Comparison of ENCODE assay signal across 35 mouse cellular contexts in genomic region chr12:76779951-76780350, GRCm38 (mm10). TPM values are rescaled to one million over a fixed set of nuclear protein-coding genes. Genes with fewer than 3 reads are reported as not detected.
"Had no signal": no experiment of that assay in that cellular context is flagged by ENCODE, and none has a peak within 500 bp of the region (broad histone marks: within the 10 kb centered on the region; RNA-seq: fewer than 3 reads in every experiment).

No protein-coding gene starts in this region.

- H3K27ac ChIP-seq: left cerebral cortex, adult 2 months; limb, embryonic 10.5 days; limb, embryonic 12.5 days; limb, embryonic 13.5 days; limb, embryonic 15.5 days; liver, embryonic 12.5 days; liver, embryonic 13.5 days; liver, embryonic 14.5 days; liver, embryonic 15.5 days; lung, embryonic 15.5 days; macrophage; midbrain, embryonic 15.5 days had no signal

- H3K4me1 ChIP-seq: limb, embryonic 13.5 days; limb, embryonic 15.5 days; liver, embryonic 12.5 days; liver, embryonic 13.5 days; liver, embryonic 15.5 days; lung, embryonic 15.5 days; midbrain, embryonic 15.5 days had no signal

- H3K9me3 ChIP-seq: limb, embryonic 10.5 days; limb, embryonic 12.5 days; limb, embryonic 13.5 days; limb, embryonic 15.5 days; liver, embryonic 12.5 days; liver, embryonic 13.5 days; liver, embryonic 15.5 days; lung, embryonic 15.5 days; megakaryocyte, embryonic 14.5 days; midbrain, embryonic 10.5 days; midbrain, embryonic 12.5 days; midbrain, embryonic 13.5 days; midbrain, embryonic 15.5 days had no signal

- H3K27me3 ChIP-seq: limb, embryonic 12.5 days; limb, embryonic 13.5 days; limb, embryonic 15.5 days; liver, embryonic 12.5 days; liver, embryonic 13.5 days; liver, embryonic 15.5 days; lung, embryonic 15.5 days; megakaryocyte, embryonic 14.5 days; midbrain, embryonic 12.5 days; midbrain, embryonic 13.5 days; midbrain, embryonic 15.5 days had no signal

- H3K4me3 ChIP-seq: left cerebral cortex, adult 2 months; limb, embryonic 10.5 days; limb, embryonic 12.5 days; limb, embryonic 13.5 days; limb, embryonic 15.5 days; liver, embryonic 12.5 days; liver, embryonic 13.5 days; liver, embryonic 15.5 days; lung, embryonic 15.5 days; megakaryocyte, embryonic 14.5 days; midbrain, embryonic 10.5 days; midbrain, embryonic 12.5 days; midbrain, embryonic 13.5 days; midbrain, embryonic 15.5 days; myocyte had no signal

- H3K4me2 ChIP-seq: limb, embryonic 12.5 days; limb, embryonic 13.5 days; limb, embryonic 15.5 days; liver, embryonic 12.5 days; liver, embryonic 13.5 days; liver, embryonic 15.5 days; lung, embryonic 14.5 days; lung, embryonic 15.5 days; midbrain, embryonic 11.5 days; midbrain, embryonic 12.5 days; midbrain, embryonic 13.5 days; midbrain, embryonic 15.5 days had no signal

- H3K36me3 ChIP-seq: midbrain, embryonic 15.5 days had no signal

- DNase-seq: left cerebral cortex, postnatal 4 days; liver, embryonic 13.5 days; liver, postnatal 0 days; lung, adult 18-20 months; lung, adult 2 months; lung, embryonic 14.5 days; lung, postnatal 10 days; lung, postnatal 14 days; lung, postnatal 36 days; lung, postnatal 4 days; midbrain, embryonic 14.5 days had no signal

- ATAC-seq: liver, embryonic 12.5 days; liver, postnatal 0 days; lung, postnatal 0 days; midbrain, embryonic 15.5 days; midbrain, embryonic 16.5 days had no signal

- H3K9ac ChIP-seq: limb, embryonic 12.5 days; limb, embryonic 13.5 days; limb, embryonic 15.5 days; liver, embryonic 12.5 days; liver, embryonic 13.5 days; liver, embryonic 14.5 days; liver, embryonic 15.5 days; liver, postnatal 0 days; lung, embryonic 14.5 days; lung, embryonic 15.5 days; midbrain, embryonic 12.5 days; midbrain, embryonic 13.5 days; midbrain, embryonic 15.5 days had no signal

RNA-seq across cellular contexts. Expression of gene Gpx2, which starts 15.4 kb away (rescaled TPM):
- total RNA-seq: left cerebral cortex, postnatal 4 days; megakaryocyte progenitor cell, adult 5-6 weeks; megakaryocyte, adult 5-6 weeks; megakaryocyte-erythroid progenitor cell, adult 5-6 weeks; monocyte, adult 5-6 weeks had no signal
- polyA plus RNA-seq: liver, embryonic 12.5 days; liver, embryonic 13.5 days; liver, embryonic 15.5 days; macrophage; midbrain, embryonic 10.5 days; midbrain, embryonic 11.5 days; midbrain, embryonic 12.5 days; midbrain, embryonic 13.5 days; midbrain, embryonic 14.5 days; midbrain, embryonic 15.5 days; myocyte had no signal

RNA-seq across cellular contexts. Expression of gene Rab15, which starts 42.8 kb away (rescaled TPM):
- total RNA-seq: liver, adult 2 months; megakaryocyte, adult 5-6 weeks; megakaryocyte-erythroid progenitor cell, adult 5-6 weeks; monocyte, adult 5-6 weeks had no signal
- polyA plus RNA-seq: liver, adult 2 months had no signal
